Mouse (Mus musculus): ENCODE measurements around the gene Lhx6.

GRCm38 (mm10) chr2:36048748-36049566, 56.3 kb downstream of the Lhx6 start, which contains the start of the genes Ndufa8 and Morn5:
- TF ChIP-seq CTCF (IDR thresholded peaks at IDR 0.05) (no peak), EP300 (IDR thresholded peaks at IDR 0.05) (no peak)

Data from lung, postnatal 0 days (tissue).